Mouse (Mus musculus): ENCODE measurements around the gene Gmds. TPM values are rescaled to one million over a fixed set of nuclear protein-coding genes. Genes with fewer than 3 reads are reported as not detected.

The Gmds gene
- total and polyA plus RNA-seq, 2 experiments: 3.2 to 3.5 TPM

DNA sequence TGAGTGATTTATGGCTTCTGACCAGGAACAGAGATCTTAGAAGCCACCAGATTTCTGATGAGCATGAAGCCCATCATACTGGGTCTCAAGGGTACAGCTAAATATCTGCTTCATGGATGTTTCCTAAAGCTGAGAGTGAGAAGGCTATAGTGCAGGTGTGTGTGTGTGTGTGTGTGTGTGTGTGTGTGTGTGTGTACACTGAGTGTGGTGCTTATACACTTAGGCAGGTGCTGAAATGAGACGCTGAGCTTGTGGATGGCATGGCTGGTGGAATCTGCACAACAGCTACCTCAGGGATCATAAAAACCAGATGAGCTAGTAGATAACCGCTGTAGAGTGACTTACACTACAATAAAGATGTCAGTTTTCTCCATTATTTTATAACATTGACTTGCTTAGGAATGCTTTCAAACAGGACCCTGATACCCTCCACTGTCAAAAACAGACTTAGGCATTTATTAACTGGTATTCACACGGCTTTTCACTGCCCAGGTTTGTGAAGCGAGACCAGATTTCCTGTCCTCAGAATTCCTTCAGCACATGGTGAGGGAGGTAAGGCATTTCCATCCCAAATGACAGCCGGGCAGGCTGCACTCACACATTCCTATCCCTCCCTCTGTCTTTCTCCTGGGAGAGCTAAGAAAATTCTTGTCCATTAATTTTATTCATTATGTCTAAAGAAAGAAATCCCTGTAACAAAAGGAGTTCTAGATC, 489.1 kb downstream of the Gmds start:
- no peak for TF ChIP-seq POLR2A (IDR thresholded peaks at IDR 0.05; ENCODE audit: extremely low read depth, insufficient read depth, low read length)
- TF ChIP-seq CTCF (IDR thresholded peaks at IDR 0.05; ENCODE audit: low read depth, low read length): no peak
- Histone ChIP-seq H3K27ac (replicated peaks; ENCODE audit: insufficient read depth, low read depth, low read length) (no peak overlapping the region), H3K36me3 (ENCODE audit: control insufficient read depth, insufficient read depth, low read length) (no peaks in the 10 kb centered on the region), H3K4me3 (ENCODE audit: insufficient read depth, low read depth, low read length) (no peak overlapping the region), H3K4me1 (ENCODE audit: control insufficient read depth, insufficient read depth, low read length) (no peaks in the 10 kb centered on the region), H3K79me2 (ENCODE audit: control insufficient read depth, insufficient read depth, low read length) (no peaks in the 10 kb centered on the region), H3K27me3 (ENCODE audit: control insufficient read depth, insufficient read depth, low read length) (no peaks in the 10 kb centered on the region; the same call in 1 of the 2 replicates), H3K9ac (ENCODE audit: low read depth, low read length) (no peak overlapping the region)
- DNase-seq (ENCODE audit: extremely low read depth, low read depth, low spot score): no peak
- 83% methylated on average over 5 of the region's 5 CpGs for WGBS

GRCm38 (mm10) chr13:31835802-31836201, 502.7 kb downstream of the Gmds start:
- Histone ChIP-seq H3K9ac (ENCODE audit: low read depth, low read length) (no peak overlapping the region), H3K36me3 (ENCODE audit: control insufficient read depth, insufficient read depth, low read length) (no peaks in the 10 kb centered on the region), H3K4me1 (ENCODE audit: control insufficient read depth, insufficient read depth, low read length) (no peaks in the 10 kb centered on the region), H3K27me3 (ENCODE audit: control insufficient read depth, insufficient read depth, low read length) (no peaks in the 10 kb centered on the region), H3K27ac (replicated peaks; ENCODE audit: insufficient read depth, low read depth, low read length) (no peak overlapping the region), H3K79me2 (ENCODE audit: control insufficient read depth, insufficient read depth, low read length) (no peaks in the 10 kb centered on the region), H3K4me3 (ENCODE audit: insufficient read depth, low read depth, low read length) (no peak overlapping the region)
- no peak for DNase-seq (ENCODE audit: extremely low read depth, low read depth, low spot score)
- 83% methylated on average over 4 of the region's 4 CpGs for WGBS
- TF ChIP-seq POLR2A (IDR thresholded peaks at IDR 0.05; ENCODE audit: extremely low read depth, insufficient read depth, low read length) (no peak), CTCF (IDR thresholded peaks at IDR 0.05; ENCODE audit: low read depth, low read length) (no peak)

DNA sequence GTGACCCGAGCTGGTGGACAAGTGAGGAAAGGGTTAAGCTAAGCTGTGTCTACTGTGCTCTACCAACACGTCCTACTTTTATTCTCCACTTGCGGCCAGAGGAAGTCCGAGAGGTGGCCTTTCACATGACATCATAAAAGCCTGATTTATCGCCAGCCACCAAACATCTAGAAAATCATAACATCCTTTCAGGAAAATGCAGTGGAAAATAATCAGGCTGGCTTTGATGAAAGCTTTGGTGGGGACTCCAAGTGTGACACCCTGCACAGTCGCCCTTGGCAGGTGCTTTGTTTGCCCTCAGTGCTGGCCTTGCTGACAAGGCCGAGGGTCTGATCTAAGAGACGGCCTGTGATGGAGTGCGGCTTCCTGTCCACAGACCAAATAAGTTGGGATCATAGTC, 508.2 kb downstream of the Gmds start:
- Histone ChIP-seq H3K36me3 (ENCODE audit: control insufficient read depth, insufficient read depth, low read length) (no peaks in the 10 kb centered on the region), H3K27me3 (ENCODE audit: control insufficient read depth, insufficient read depth, low read length) (no peaks in the 10 kb centered on the region), H3K9ac (ENCODE audit: low read depth, low read length) (no peak overlapping the region), H3K4me3 (ENCODE audit: insufficient read depth, low read depth, low read length) (no peak overlapping the region), H3K27ac (replicated peaks; ENCODE audit: insufficient read depth, low read depth, low read length) (no peak overlapping the region), H3K4me1 (ENCODE audit: control insufficient read depth, insufficient read depth, low read length) (no peaks in the 10 kb centered on the region), H3K79me2 (ENCODE audit: control insufficient read depth, insufficient read depth, low read length) (no peaks in the 10 kb centered on the region)
- WGBS: 59% methylated on average over 9 of the region's 9 CpGs
- TF ChIP-seq CTCF (IDR thresholded peaks at IDR 0.05; ENCODE audit: low read depth, low read length) (no peak), POLR2A (IDR thresholded peaks at IDR 0.05; ENCODE audit: extremely low read depth, insufficient read depth, low read length) (no peak)
- DNase-seq (ENCODE audit: extremely low read depth, low read depth, low spot score): no peak

DNA sequence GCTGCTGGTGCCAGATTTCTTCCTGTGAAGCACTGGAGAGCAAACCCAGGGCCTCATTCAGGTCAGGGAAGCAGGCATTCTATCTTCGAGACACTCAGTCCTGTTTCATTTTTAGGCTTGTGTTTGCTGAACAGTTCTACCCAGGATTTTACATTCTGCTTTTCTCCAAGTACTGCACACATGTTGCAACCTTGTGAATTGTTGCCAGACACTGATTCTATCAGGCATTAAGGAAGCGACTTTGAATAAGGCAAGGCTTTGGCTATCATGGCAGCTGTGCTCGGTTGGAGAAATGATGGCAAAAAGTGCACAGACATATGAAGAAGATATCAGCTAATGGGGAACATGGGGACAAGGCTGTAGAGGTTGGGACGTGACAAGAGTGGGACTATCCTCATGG, 510.1 kb downstream of the Gmds start:
- Histone ChIP-seq H3K9ac (ENCODE audit: low read depth, low read length) (no peak overlapping the region), H3K4me1 (ENCODE audit: control insufficient read depth, insufficient read depth, low read length) (no peaks in the 10 kb centered on the region), H3K27me3 (ENCODE audit: control insufficient read depth, insufficient read depth, low read length) (no peaks in the 10 kb centered on the region), H3K79me2 (ENCODE audit: control insufficient read depth, insufficient read depth, low read length) (no peaks in the 10 kb centered on the region), H3K27ac (replicated peaks; ENCODE audit: insufficient read depth, low read depth, low read length) (no peak overlapping the region), H3K4me3 (ENCODE audit: insufficient read depth, low read depth, low read length) (no peak overlapping the region), H3K36me3 (ENCODE audit: control insufficient read depth, insufficient read depth, low read length) (no peaks in the 10 kb centered on the region)
- WGBS: 94% methylated on average over 4 of the region's 4 CpGs
- TF ChIP-seq CTCF (IDR thresholded peaks at IDR 0.05; ENCODE audit: low read depth, low read length) (no peak), POLR2A (IDR thresholded peaks at IDR 0.05; ENCODE audit: extremely low read depth, insufficient read depth, low read length) (no peak)
- DNase-seq (ENCODE audit: extremely low read depth, low read depth, low spot score): no peak

DNA sequence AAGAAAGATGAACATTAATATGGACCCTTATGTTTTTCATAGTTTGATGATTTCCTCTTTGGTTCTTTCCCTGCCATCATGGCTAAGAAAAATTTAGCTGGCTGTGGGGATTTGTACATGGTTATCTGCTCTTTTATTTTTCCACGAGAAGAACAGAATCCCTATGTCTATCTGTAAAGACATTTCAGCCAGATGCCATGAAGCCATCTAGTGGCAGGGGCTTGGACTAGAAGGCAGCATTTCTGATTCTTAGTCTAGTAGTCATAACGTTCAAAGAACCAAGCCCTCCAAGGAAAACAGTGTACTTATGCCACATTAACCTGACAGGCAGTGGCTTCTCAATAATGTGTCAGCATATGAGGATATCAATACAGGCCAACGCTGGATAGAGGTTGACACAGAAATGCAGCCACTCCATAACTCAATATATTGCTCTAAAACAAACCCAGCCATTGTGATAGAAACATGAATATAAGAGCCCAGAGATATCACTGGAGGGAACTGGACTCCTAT, 510.7 kb downstream of the Gmds start:
- DNase-seq (ENCODE audit: extremely low read depth, low read depth, low spot score): no peak
- Histone ChIP-seq H3K79me2 (ENCODE audit: control insufficient read depth, insufficient read depth, low read length) (no peaks in the 10 kb centered on the region), H3K36me3 (ENCODE audit: control insufficient read depth, insufficient read depth, low read length) (no peaks in the 10 kb centered on the region), H3K4me1 (ENCODE audit: control insufficient read depth, insufficient read depth, low read length) (no peaks in the 10 kb centered on the region), H3K9ac (ENCODE audit: low read depth, low read length) (no peak overlapping the region), H3K27me3 (ENCODE audit: control insufficient read depth, insufficient read depth, low read length) (no peaks in the 10 kb centered on the region), H3K27ac (replicated peaks; ENCODE audit: insufficient read depth, low read depth, low read length) (no peak overlapping the region), H3K4me3 (ENCODE audit: insufficient read depth, low read depth, low read length) (no peak overlapping the region)
- WGBS: 60% methylated on average over 3 of the region's 3 CpGs
- TF ChIP-seq CTCF (IDR thresholded peaks at IDR 0.05; ENCODE audit: low read depth, low read length) (no peak), POLR2A (IDR thresholded peaks at IDR 0.05; ENCODE audit: extremely low read depth, insufficient read depth, low read length) (no peak)

DNA sequence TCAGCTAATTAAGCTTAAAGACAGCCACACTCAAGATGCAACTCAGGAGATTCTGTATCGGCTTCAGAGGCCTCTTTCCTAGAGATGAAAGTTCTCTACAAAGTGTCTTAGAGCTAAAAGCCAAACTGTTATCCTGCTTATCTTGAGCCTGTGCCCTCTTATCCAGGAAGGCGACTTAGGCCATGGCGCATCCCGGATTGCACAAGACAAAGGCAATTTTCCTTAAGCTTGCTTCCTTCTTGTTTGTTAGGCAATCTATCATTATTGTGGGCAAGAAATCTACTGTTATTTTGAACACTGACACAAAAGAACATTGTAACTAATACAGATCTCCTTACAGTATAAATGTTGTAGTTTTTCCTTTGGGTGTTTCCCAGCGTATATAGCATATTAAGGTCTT, 511.4 kb downstream of the Gmds start:
- Histone ChIP-seq H3K4me1 (ENCODE audit: control insufficient read depth, insufficient read depth, low read length) (no peaks in the 10 kb centered on the region), H3K79me2 (ENCODE audit: control insufficient read depth, insufficient read depth, low read length) (no peaks in the 10 kb centered on the region), H3K4me3 (ENCODE audit: insufficient read depth, low read depth, low read length) (no peak overlapping the region), H3K27ac (replicated peaks; ENCODE audit: insufficient read depth, low read depth, low read length) (no peak overlapping the region), H3K36me3 (ENCODE audit: control insufficient read depth, insufficient read depth, low read length) (no peaks in the 10 kb centered on the region), H3K9ac (ENCODE audit: low read depth, low read length) (no peak overlapping the region), H3K27me3 (ENCODE audit: control insufficient read depth, insufficient read depth, low read length) (no peaks in the 10 kb centered on the region)
- WGBS: 80% methylated on average over 5 of the region's 5 CpGs
- TF ChIP-seq POLR2A (IDR thresholded peaks at IDR 0.05; ENCODE audit: extremely low read depth, insufficient read depth, low read length) (no peak), CTCF (IDR thresholded peaks at IDR 0.05; ENCODE audit: low read depth, low read length) (no peak)
- no peak for DNase-seq (ENCODE audit: extremely low read depth, low read depth, low spot score)
